Mouse (Mus musculus) spleen, adult 2 months (tissue): ENCODE results near the gene Ipp. TPM values are rescaled to one million over a fixed set of nuclear protein-coding genes. Genes with fewer than 3 reads are reported as not detected.
A peak's percentile ranks its signal among the peaks of the same experiment; 100 is the strongest.

Source experiments
- DNase-seq, 2 experiments: peaks; one replicate each; pipeline versions ENCODE4 v3.0.0 to v3.0.0-alpha.2; 2012 to 2021; ENCODE audit warnings: low spot score in 2 of 2, low read depth in 1 of 2
- H3K27ac ChIP-seq: fragments of 200-500 bp; 2 replicates; pipeline ENCODE4 v1.5.1; 2012; ENCODE audit warnings: low read length, inconsistent platforms; ENCODE audit not compliant: insufficient read depth
- H3K27me3 ChIP-seq: fragments of 200-500 bp; 2 replicates; pipeline ENCODE4 v1.6.1; 2012; ENCODE audit warnings: mild to moderate bottlenecking, moderate library complexity, low read length, inconsistent platforms; ENCODE audit not compliant: control insufficient read depth, insufficient read depth
- H3K36me3 ChIP-seq: fragments of 200-500 bp; 2 replicates; pipeline ENCODE4 v1.6.1; 2012; ENCODE audit warnings: mild to moderate bottlenecking, low read length, inconsistent platforms; ENCODE audit not compliant: control insufficient read depth, insufficient read depth
- H3K4me1 ChIP-seq: fragments of 200-500 bp; 2 replicates; pipeline ENCODE4 v1.6.1; 2011; ENCODE audit warnings: inconsistent platforms; ENCODE audit not compliant: control insufficient read depth, insufficient read depth, insufficient read length
- H3K4me3 ChIP-seq: fragments of 200-500 bp; 2 replicates; pipeline ENCODE4 v1.5.1; 2011; ENCODE audit warnings: mild to moderate bottlenecking, inconsistent platforms; ENCODE audit not compliant: insufficient read depth, insufficient read length; ENCODE audit errors: extremely low read depth
- CTCF ChIP-seq: fragments of 200-500 bp; IDR thresholded peaks from 2 replicates; pipeline ENCODE4 v1.5.1; 2011; ENCODE audit warnings: mild to moderate bottlenecking, inconsistent platforms; ENCODE audit not compliant: insufficient read depth, insufficient read length, insufficient replicate concordance; ENCODE audit errors: extremely low read depth
- POLR2A ChIP-seq: fragments of 200-500 bp; IDR thresholded peaks from 2 replicates; pipeline ENCODE4 v1.6.1; 2011; ENCODE audit warnings: low read depth, low read length, inconsistent platforms
- WGBS: fragments of 180-500 bp; shearing (Covaris S2); methylation state at CpG from one replicate; pipeline ENCODE4 v1.1.7; 2018; 5-methylcytosine and 5-hydroxymethylcytosine counted together
- polyA plus RNA-seq: library from polyadenylated mRNA; depleted of rRNA; stranded (reverse); fragments of >200 nt; gene quantifications from 2 replicates; pipeline ENCODE4 v1.2.3, GENCODE M21; 2012

Gene Ipp
- polyA plus RNA-seq, 1 experiment, result 0.97 TPM

- H3K27me3 ChIP-seq, result no peaks in the 10 kb centered on the region
- 49% methylated on average over 2 of the region's 2 CpGs for WGBS
- TF ChIP-seq POLR2A (no peak), CTCF (no peak)
- H3K4me1 ChIP-seq, result no peaks in the 10 kb centered on the region
- no peak overlapping the region for H3K27ac ChIP-seq
- DNase-seq, result no peak
- no peak overlapping the region for H3K4me3 ChIP-seq
- no peaks in the 10 kb centered on the region for H3K36me3 ChIP-seq
Observed at GRCm38 (mm10) chr4:116491119-116491536, 16.2 kb upstream of the Ipp start.

GRCm38 (mm10) chr4:116491886-116492285 is 15.5 kb upstream of the Ipp start:
- 88% methylated on average over 2 of the region's 2 CpGs for WGBS
- TF ChIP-seq POLR2A (no peak), CTCF (no peak)
- no peak overlapping the region for H3K27ac ChIP-seq
- DNase-seq, result no peak
- no peaks in the 10 kb centered on the region for H3K4me1 ChIP-seq
- no peaks in the 10 kb centered on the region for H3K36me3 ChIP-seq
- no peaks in the 10 kb centered on the region for H3K27me3 ChIP-seq
- no peak overlapping the region for H3K4me3 ChIP-seq

GRCm38 (mm10) chr4:116492460-116492859 is 14.9 kb upstream of the Ipp start:
- H3K27ac ChIP-seq, result no peak overlapping the region
- TF ChIP-seq CTCF (no peak), POLR2A (no peak)
- H3K27me3 ChIP-seq, result no peaks in the 10 kb centered on the region
- H3K36me3 ChIP-seq, result no peaks in the 10 kb centered on the region
- no peak overlapping the region for H3K4me3 ChIP-seq
- 48% methylated on average over 4 of the region's 4 CpGs for WGBS
- no peak for DNase-seq
- H3K4me1 ChIP-seq, result no peaks in the 10 kb centered on the region

- Histone ChIP-seq H3K36me3 (no peaks in the 10 kb centered on the region), H3K27me3 (no peaks in the 10 kb centered on the region), H3K27ac (no peak overlapping the region), H3K4me1 (no peaks in the 10 kb centered on the region), H3K4me3 (no peak overlapping the region)
- WGBS, result 91% methylated on average over 5 of the region's 5 CpGs
- no peak for DNase-seq
- TF ChIP-seq CTCF (no peak), POLR2A (no peak)
Observed at GRCm38 (mm10) chr4:116493646-116494045, 13.7 kb upstream of the Ipp start.

GRCm38 (mm10) chr4:116499978-116500377 is 7.4 kb upstream of the Ipp start:
- WGBS, result 86% methylated on average over 3 of the region's 3 CpGs
- no peak for DNase-seq
- Histone ChIP-seq H3K27me3 (no peaks in the 10 kb centered on the region), H3K36me3 (no peaks in the 10 kb centered on the region), H3K27ac (no peak overlapping the region), H3K4me3 (no peak overlapping the region), H3K4me1 (no peaks in the 10 kb centered on the region)
- TF ChIP-seq CTCF (no peak), POLR2A (no peak)

- Histone ChIP-seq H3K36me3 (no peaks in the 10 kb centered on the region), H3K4me1 (peaks cover 4% of the 10 kb centered on the region; the same call in 1 of the 2 replicates), H3K27ac (peak overlapping the region; percentile 67; the same call in 1 of the 2 replicates), H3K27me3 (no peaks in the 10 kb centered on the region), H3K4me3 (peak overlapping the region; percentile 65)
- TF ChIP-seq CTCF (no peak), POLR2A (no peak)
- WGBS, result 33% methylated on average over 11 of the region's 11 CpGs
- peak in 1 of 2 experiments; percentile 5 for DNase-seq
Observed at GRCm38 (mm10) chr4:116506886-116507424, 394 bp upstream of the Ipp start.

GRCm38 (mm10) chr4:116531109-116531508 is 23.8 kb downstream of the Ipp start:
- TF ChIP-seq POLR2A (no peak), CTCF (no peak)
- no peak for DNase-seq
- H3K4me3 ChIP-seq, result no peak overlapping the region
- H3K36me3 ChIP-seq, result peaks cover 3% of the 10 kb centered on the region; the same call in 1 of the 2 replicates
- WGBS, result 83% methylated on average over 2 of the region's 2 CpGs
- no peak overlapping the region for H3K27ac ChIP-seq
- H3K4me1 ChIP-seq, result no peaks in the 10 kb centered on the region
- H3K27me3 ChIP-seq, result no peaks in the 10 kb centered on the region
